Mouse (Mus musculus) C2C12 (cell line): ENCODE data around the gene Chd6.

Experiments
- CEBPB ChIP-seq: IDR thresholded peaks from one replicate; pipeline ENCODE4 v1.6.1; 2011; ENCODE audit warnings: low read depth, mild to moderate bottlenecking, control low read depth, moderate library complexity
- CTCF ChIP-seq: IDR thresholded peaks from one replicate; pipeline ENCODE4 v1.5.1; 2011; ENCODE audit not compliant: control insufficient read depth, insufficient read depth, insufficient read length
- FOSL1 ChIP-seq: IDR thresholded peaks from one replicate; pipeline ENCODE4 v1.8.0; 2011; ENCODE audit warnings: mild to moderate bottlenecking, low read length; ENCODE audit not compliant: poor library complexity, insufficient read depth, severe bottlenecking
- MAX ChIP-seq: IDR thresholded peaks from one replicate; pipeline ENCODE4 v1.6.1; 2011; ENCODE audit warnings: mild to moderate bottlenecking, control low read depth
- MYOD1 ChIP-seq: IDR thresholded peaks from one replicate; pipeline ENCODE4 v1.6.1; 2011; ENCODE audit warnings: low read depth; ENCODE audit not compliant: control insufficient read depth, insufficient read length
- USF1 ChIP-seq: IDR thresholded peaks from one replicate; pipeline ENCODE4 v1.6.1; 2011; ENCODE audit warnings: low read depth, mild to moderate bottlenecking, control low read depth, moderate library complexity

GRCm38 (mm10) chr2:161066097-161066759 lies 42.6 kb downstream of the Chd6 start:
- TF ChIP-seq CTCF = no peak
- no peak for TF ChIP-seq USF1
- TF ChIP-seq MYOD1 = no peak
- no peak for TF ChIP-seq MAX
- no peak for TF ChIP-seq FOSL1
- TF ChIP-seq CEBPB = no peak
